Mouse (Mus musculus) limb, embryonic 14.5 days (tissue): ENCODE data around the gene Rps16. TPM values are rescaled to one million over a fixed set of nuclear protein-coding genes. Genes with fewer than 3 reads are reported as not detected.

Experiments
- ATAC-seq: fragments of 200-750 bp; cut with Nextera tagmentation; 2 replicates; pipeline ENCODE4 v1.8.0; 2017; ENCODE audit warnings: low read depth, moderate number of reproducible peaks, moderate TSS enrichment; ENCODE audit not compliant: low FRiP score
- DNase-seq: peaks from one replicate; pipeline ENCODE4 v3.0.0-alpha.2; 2015; ENCODE audit warnings: low spot score
- H3K27ac ChIP-seq: fragments of 300-500 bp; sonication (generic); replicated peaks from 2 replicates; pipeline ENCODE4 v1.5.1; 2014; ENCODE audit warnings: low read depth, mild to moderate bottlenecking, low read length, moderate library complexity, mixed read lengths
- H3K27me3 ChIP-seq: fragments of 300-500 bp; sonication (generic); 2 replicates; pipeline ENCODE4 v1.6.1; 2014; ENCODE audit warnings: low read length, mixed read lengths; ENCODE audit not compliant: control insufficient read depth, insufficient read depth
- H3K36me3 ChIP-seq: fragments of 300-500 bp; sonication (generic); 2 replicates; pipeline ENCODE4 v1.6.1; 2014; ENCODE audit warnings: mild to moderate bottlenecking, low read length, moderate library complexity, mixed read lengths; ENCODE audit not compliant: control insufficient read depth, insufficient read depth
- H3K4me1 ChIP-seq: fragments of 300-500 bp; sonication (generic); 2 replicates; pipeline ENCODE4 v1.6.1; 2014; ENCODE audit warnings: antibody characterized with exemption, low read length, mixed read lengths; ENCODE audit not compliant: control insufficient read depth, insufficient read depth
- H3K4me2 ChIP-seq: fragments of 300-500 bp; sonication (generic); replicated peaks from 2 replicates; pipeline ENCODE4 v1.6.1; 2014; ENCODE audit warnings: low read depth, mild to moderate bottlenecking, low read length, moderate library complexity; ENCODE audit not compliant: severe bottlenecking
- H3K4me3 ChIP-seq: fragments of 300-500 bp; sonication (generic); replicated peaks from 2 replicates; pipeline ENCODE4 v1.5.1; 2014; ENCODE audit warnings: low read length
- H3K9ac ChIP-seq: fragments of 300-500 bp; sonication (generic); 2 replicates; pipeline ENCODE4 v1.6.1; 2014; ENCODE audit warnings: mild to moderate bottlenecking, low read depth, low read length, moderate library complexity; ENCODE audit not compliant: severe bottlenecking
- H3K9me3 ChIP-seq: fragments of 300-500 bp; sonication (generic); 2 replicates; pipeline ENCODE4 v1.6.1; 2016; ENCODE audit warnings: low read length; ENCODE audit not compliant: control insufficient read depth
- POLR2A ChIP-seq: fragments of 200-500 bp; IDR thresholded peaks from 2 replicates; pipeline ENCODE4 v1.8.0; 2012; ENCODE audit warnings: inconsistent platforms, mild to moderate bottlenecking, moderate library complexity, borderline replicate concordance; ENCODE audit not compliant: insufficient read depth, insufficient read length; ENCODE audit errors: extremely low read depth
- WGBS: fragments of 180-500 bp; shearing (Covaris S2); extraction: QIAGEN DNeasy Blood & Tissue Kit; methylation state at CpG from one replicate; pipeline ENCODE4 v1.1.7; 2014; 5-methylcytosine and 5-hydroxymethylcytosine counted together
- polyA plus RNA-seq, 2 experiments: library from polyadenylated mRNA; depleted of rRNA in 1 of 2; stranded (reverse) in 1 of 2; unstranded in 1 of 2; fragments of >200 nt; fragmentation: Nextera tagmentation in 1 of 2; extraction: Ambion mirVana in 1 of 2; gene quantifications; 2 replicates each; pipeline versions ENCODE4 v1.2.1 to v1.2.3; 2012 to 2014

Gene Rps16
- polyA plus RNA-seq, 2 experiments: 1,345 to 2,127 TPM

DNA sequence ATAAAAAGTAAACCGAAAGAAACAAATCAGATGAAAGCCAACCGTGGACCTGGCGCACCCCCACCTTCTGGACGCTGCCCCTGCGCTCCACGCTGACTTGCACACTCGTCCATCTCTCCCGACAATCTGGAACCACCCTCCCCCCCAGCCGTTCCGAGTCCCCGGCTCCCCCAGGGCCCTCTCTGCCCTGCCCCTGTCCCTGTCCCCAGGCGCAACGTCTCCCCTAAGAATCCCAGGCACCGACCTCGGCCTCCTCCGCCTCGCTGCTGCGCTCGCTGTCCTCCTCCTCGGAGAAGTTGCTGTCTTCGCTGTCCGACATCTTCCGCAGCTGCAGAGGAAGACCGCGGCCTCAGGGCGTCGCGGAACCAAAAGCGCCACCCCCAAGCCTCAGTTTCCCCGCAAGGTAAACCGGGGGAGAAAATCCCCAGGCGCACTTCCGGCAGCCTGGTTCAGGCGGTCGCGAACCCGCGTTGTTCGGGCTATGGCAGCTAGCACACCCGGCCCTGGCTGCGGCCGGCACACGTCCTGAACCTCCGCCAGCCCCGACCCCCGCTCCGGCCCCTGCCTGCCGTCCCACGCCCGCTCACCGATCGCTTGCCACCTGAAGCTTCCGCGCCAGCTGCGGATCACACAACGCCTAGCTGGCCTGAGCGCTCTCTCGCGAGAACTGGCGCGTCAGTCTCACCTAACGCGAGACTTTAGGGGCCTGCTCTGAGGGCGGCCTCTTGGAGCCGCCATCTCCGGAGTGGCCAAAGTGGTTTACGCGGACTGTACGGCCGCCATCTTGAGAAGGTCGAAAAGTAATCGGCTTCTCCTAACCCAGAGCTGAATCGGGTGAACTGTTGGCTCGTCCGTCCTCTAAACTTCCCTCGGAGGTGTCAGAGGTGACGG lies 12.1 kb upstream of the Rps16 start, which contains the start of gene Supt5:
TSS of gene Supt5 (minus strand) at position 639 of the 891 bp plus-strand sequence.
- Histone ChIP-seq H3K27ac (peak within 1 kb of the TSS; percentile 87), H3K4me2 (peak within 1 kb of the TSS; percentile 62), H3K4me3 (peak within 1 kb of the TSS; percentile 100), H3K27me3 (no peaks in the 10 kb centered on the region), H3K9me3 (no peaks in the 10 kb centered on the region), H3K36me3 (peaks cover 9% of the 10 kb centered on the region; the same call in 1 of the 2 replicates), H3K9ac (peak within 1 kb of the TSS; percentile 96), H3K4me1 (peaks cover 8% of the 10 kb centered on the region; the same call in 1 of the 2 replicates)
- TF ChIP-seq POLR2A: peak; percentile 71; the same call in 1 of the 2 replicates
- WGBS: under 1% methylated on average over 75 of the region's 77 CpGs
- peak; percentile 99 for ATAC-seq
- peak; percentile 99 for DNase-seq

DNA sequence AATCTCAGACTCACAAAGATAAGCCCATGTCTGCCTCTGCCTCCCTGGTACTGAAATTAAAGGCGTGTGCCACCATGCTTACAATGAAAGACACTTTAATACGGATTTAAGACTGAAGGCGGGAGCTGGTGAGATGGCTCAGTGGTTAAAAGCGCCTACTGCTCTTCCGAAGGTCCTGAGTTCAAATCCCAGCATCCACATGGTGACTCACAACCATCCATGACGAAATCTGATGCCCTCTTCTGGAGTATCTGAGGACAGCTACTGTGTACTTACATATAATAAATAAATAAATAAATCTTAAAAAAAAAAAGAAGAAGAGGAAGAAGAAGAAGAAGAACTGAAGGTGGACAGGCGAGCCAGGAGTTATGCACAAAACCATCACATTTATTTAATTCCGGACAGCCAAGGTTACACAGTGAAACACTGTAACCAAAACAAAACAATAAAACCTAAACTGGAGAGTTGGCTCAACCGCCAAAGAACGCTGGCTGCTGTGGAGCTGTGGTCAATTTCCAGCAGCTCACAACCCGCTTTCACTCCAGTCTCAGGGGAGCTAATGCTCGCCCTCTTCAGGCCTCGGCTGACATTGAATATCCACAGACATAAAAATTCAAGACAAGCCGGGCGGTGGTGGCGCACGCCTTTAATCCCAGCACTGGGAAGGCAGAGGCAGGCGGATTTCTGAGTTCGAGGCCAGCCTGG lies 11.1 kb upstream of the Rps16 start:
- H3K4me1 ChIP-seq: peaks cover 8% of the 10 kb centered on the region; the same call in 1 of the 2 replicates
- H3K27me3 ChIP-seq: no peaks in the 10 kb centered on the region
- DNase-seq (no peak), ATAC-seq (no peak)
- H3K36me3 ChIP-seq: 0 out of 2 replicates have a peak, but pooled peaks cover 6% of the 10 kb centered on the region
- peak overlapping the region; percentile 100 for H3K4me3 ChIP-seq
- H3K9ac ChIP-seq: peak overlapping the region; percentile 96
- no peaks in the 10 kb centered on the region for H3K9me3 ChIP-seq
- no peak for TF ChIP-seq POLR2A
- peak overlapping the region; percentile 87 for H3K27ac ChIP-seq
- WGBS: 79% methylated on average over 19 of the region's 19 CpGs
- H3K4me2 ChIP-seq: peak overlapping the region; percentile 62

DNA sequence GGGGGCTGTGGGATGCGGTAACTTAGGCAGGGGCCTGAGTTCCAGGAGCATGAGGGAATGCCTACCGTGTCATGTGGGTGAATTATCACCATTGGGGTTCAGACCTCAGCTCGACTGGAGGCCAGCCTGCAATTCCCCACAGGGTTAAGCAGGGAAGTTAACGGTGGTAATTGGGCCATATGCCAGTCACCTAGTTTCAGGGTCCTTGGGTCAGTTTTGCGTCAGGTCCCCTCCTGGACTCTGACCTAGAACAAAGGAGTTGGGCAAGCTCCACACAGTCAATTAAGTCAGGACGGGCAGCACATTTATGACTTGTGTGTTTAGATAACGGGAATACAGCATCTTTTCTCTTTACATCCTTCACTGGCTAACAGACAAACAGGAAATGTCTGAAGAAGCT lies 9.1 kb upstream of the Rps16 start:
- Histone ChIP-seq H3K9ac (no peak overlapping the region), H3K27ac (peak overlapping the region; percentile 48; the same call in 1 of the 2 replicates), H3K36me3 (no peaks in the 10 kb centered on the region), H3K27me3 (no peaks in the 10 kb centered on the region), H3K9me3 (no peaks in the 10 kb centered on the region), H3K4me1 (peaks cover 8% of the 10 kb centered on the region; the same call in 1 of the 2 replicates), H3K4me3 (no peak overlapping the region), H3K4me2 (no peak overlapping the region)
- no peak for TF ChIP-seq POLR2A
- 27% methylated on average over 7 of the region's 7 CpGs for WGBS
- ATAC-seq (no peak), DNase-seq (no peak)

DNA sequence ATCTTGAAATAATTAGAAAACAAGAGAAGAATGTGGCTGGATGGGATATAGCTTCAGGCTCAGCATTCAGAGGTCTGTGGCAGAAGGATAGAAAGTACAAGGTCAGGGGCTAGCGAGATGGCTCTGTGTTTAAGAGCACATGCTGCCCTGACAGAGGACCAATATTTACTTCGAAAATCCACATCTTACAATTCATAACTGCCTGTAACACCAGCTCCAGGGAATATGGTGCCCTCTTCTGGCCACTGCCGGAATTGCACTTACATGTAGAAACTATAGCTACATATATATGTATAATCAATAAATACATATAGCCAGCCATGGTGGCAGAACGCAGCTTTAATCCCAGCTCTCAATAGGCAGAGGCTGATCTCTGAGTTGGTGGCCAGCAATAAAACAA lies 5.8 kb upstream of the Rps16 start:
- Histone ChIP-seq H3K27me3 (no peaks in the 10 kb centered on the region), H3K36me3 (no peaks in the 10 kb centered on the region), H3K4me3 (no peak overlapping the region), H3K27ac (no peak overlapping the region), H3K9me3 (no peaks in the 10 kb centered on the region), H3K9ac (no peak overlapping the region), H3K4me1 (peaks cover 8% of the 10 kb centered on the region), H3K4me2 (no peak overlapping the region)
- no peak for TF ChIP-seq POLR2A
- ATAC-seq (0 out of 2 replicates have a peak, but pooled peaks have one; percentile 51), DNase-seq (peak; percentile 77)
- 6% methylated on average over 4 of the region's 4 CpGs for WGBS

DNA sequence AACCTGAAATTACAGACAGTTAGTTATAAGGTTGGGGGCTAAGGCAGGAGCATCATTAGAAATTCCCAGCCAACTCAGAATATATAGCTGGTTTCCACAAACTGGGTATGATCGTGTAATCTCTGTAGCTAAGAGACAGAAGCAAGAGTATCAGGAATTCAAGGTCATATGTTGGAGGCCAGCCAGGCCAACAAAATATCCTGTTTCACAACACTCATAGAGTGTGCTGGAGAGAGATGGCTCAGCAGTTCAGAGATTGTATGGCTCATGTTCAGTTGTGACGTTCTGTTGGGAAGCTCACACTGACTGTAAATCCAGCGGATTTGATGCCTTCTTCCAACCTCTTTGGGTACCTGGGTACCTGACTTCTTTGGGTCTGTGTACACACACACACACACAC lies 2.7 kb upstream of the Rps16 start:
- H3K4me1 ChIP-seq: peaks cover 10% of the 10 kb centered on the region
- no peaks in the 10 kb centered on the region for H3K27me3 ChIP-seq
- DNase-seq (no peak), ATAC-seq (no peak)
- 67% methylated on average over 3 of the region's 3 CpGs for WGBS
- no peaks in the 10 kb centered on the region for H3K9me3 ChIP-seq
- no peak for TF ChIP-seq POLR2A
- no peak overlapping the region for H3K27ac ChIP-seq
- H3K4me3 ChIP-seq: no peak overlapping the region
- H3K4me2 ChIP-seq: no peak overlapping the region
- H3K36me3 ChIP-seq: peaks cover 11% of the 10 kb centered on the region
- no peak overlapping the region for H3K9ac ChIP-seq
